Mouse (Mus musculus): ENCODE measurements around the gene Abca1. TPM values are rescaled to one million over a fixed set of nuclear protein-coding genes. Genes with fewer than 3 reads are reported as not detected.
A peak's percentile ranks its signal among the peaks of the same experiment; 100 is the strongest.

The Abca1 gene
- polyA plus RNA-seq, 1 experiment from 2014 or later: 11.0 TPM

DNA sequence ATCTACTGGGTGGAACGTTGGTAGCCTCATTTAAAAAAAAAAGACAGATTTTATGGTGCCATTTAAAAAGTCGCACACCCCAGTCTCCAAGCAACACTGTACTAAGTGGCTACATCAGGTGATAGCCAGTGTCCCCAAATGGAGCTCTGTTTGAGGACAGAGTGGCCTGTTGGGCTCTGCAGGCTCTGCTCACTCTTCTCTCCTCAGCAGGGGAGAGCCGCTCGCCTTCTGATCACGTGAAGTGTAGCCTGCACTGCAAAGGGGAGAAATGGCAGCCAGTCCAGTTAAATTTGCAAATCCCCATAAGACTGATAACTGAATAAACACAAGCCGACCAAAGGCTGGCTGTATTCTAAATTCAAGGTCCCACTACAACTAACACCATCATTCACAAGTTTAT, 6.0 kb downstream of the Abca1 start:
- no peak overlapping the region for H3K4me3 ChIP-seq (ENCODE audit: low read depth, low read length)
- no peak overlapping the region for H3K4me2 ChIP-seq (ENCODE audit: low read depth, low read length)
- 67% methylated on average over 6 of the region's 6 CpGs for whole genome bisulfite sequencing (ENCODE audit: insufficient replicate concordance)
- ATAC-seq (no peak), DNase-seq (no peak)
- no peaks in the 10 kb centered on the region for H3K27me3 ChIP-seq (ENCODE audit: insufficient read depth, low read length)
- H3K9me3 ChIP-seq (ENCODE audit: low read length): no peaks in the 10 kb centered on the region
- H3K4me1 ChIP-seq (ENCODE audit: insufficient read depth): peaks cover 53% of the 10 kb centered on the region
- H3K9ac ChIP-seq (replicated peaks): no peak overlapping the region
- H3K27ac ChIP-seq (ENCODE audit: low read depth): 0 out of 2 replicates have a peak overlapping the region, but pooled peaks have one; percentile 2
- peaks cover 5% of the 10 kb centered on the region; the same call in 1 of the 2 replicates for H3K36me3 ChIP-seq (replicated peaks; ENCODE audit: insufficient read depth, low read length)
- TF ChIP-seq CTCF (IDR thresholded peaks at IDR 0.05; ENCODE audit: low read depth) (no peak), EP300 (IDR thresholded peaks at IDR 0.05; ENCODE audit: low read depth) (no peak)

DNA sequence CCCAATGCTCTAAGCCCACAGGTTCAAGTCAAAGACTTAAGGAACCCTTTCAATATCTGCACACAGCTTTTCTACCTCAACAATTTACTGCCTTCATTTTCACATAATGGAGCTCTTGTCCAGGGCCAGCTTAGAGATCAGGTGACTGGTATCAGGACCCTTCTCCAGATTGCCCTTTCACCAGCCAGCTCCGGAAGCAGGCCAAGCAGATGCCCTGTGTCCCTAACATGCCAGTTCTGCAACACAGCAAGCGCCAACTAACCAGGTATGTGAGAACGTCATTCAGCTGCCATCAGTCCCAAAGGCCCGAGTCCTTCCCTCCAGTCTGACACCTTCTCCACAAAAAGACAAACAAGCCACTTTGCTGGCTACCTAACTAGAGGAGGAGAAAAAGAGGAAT, 6.6 kb downstream of the Abca1 start:
- Histone ChIP-seq H3K27me3 (ENCODE audit: insufficient read depth, low read length) (no peaks in the 10 kb centered on the region), H3K9me3 (ENCODE audit: low read length) (no peaks in the 10 kb centered on the region), H3K4me3 (ENCODE audit: low read depth, low read length) (no peak overlapping the region), H3K4me1 (ENCODE audit: insufficient read depth) (peaks cover 58% of the 10 kb centered on the region), H3K9ac (replicated peaks) (no peak overlapping the region), H3K27ac (ENCODE audit: low read depth) (no peak overlapping the region), H3K36me3 (replicated peaks; ENCODE audit: insufficient read depth, low read length) (peaks cover 5% of the 10 kb centered on the region; the same call in 1 of the 2 replicates), H3K4me2 (ENCODE audit: low read depth, low read length) (no peak overlapping the region)
- 68% methylated on average over 4 of the region's 4 CpGs for WGBS (ENCODE audit: insufficient replicate concordance)
- ATAC-seq (no peak), DNase-seq (no peak)
- TF ChIP-seq EP300 (IDR thresholded peaks at IDR 0.05; ENCODE audit: low read depth): no peak
- TF ChIP-seq CTCF (IDR thresholded peaks at IDR 0.05; ENCODE audit: low read depth): no peak

DNA sequence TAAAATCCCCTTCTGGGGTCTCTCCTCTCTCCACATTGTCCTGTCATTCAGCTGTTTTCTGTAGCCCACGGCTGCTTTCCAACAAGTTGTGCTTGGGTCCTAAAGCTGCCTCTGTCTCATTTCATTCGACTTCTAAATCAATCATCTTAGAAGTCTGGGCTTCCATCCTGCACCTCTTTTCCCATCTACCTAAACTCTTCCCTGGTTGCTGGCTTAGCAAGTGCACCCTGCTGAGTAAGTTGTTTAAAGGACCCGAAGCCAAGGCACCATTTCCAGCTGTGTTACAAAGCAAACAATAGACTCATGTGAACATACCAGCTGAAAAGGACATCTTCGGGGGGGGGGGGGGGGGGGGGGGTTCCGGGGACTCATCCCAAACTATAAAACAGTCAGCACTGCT, 7.0 kb downstream of the Abca1 start:
- Histone ChIP-seq H3K27me3 (ENCODE audit: insufficient read depth, low read length) (no peaks in the 10 kb centered on the region), H3K4me3 (ENCODE audit: low read depth, low read length) (no peak overlapping the region), H3K4me1 (ENCODE audit: insufficient read depth) (peaks cover 58% of the 10 kb centered on the region), H3K4me2 (ENCODE audit: low read depth, low read length) (no peak overlapping the region), H3K9me3 (ENCODE audit: low read length) (no peaks in the 10 kb centered on the region), H3K9ac (replicated peaks) (0 out of 2 replicates have a peak overlapping the region, but pooled peaks have one; percentile 19), H3K36me3 (replicated peaks; ENCODE audit: insufficient read depth, low read length) (peaks cover 5% of the 10 kb centered on the region; the same call in 1 of the 2 replicates), H3K27ac (ENCODE audit: low read depth) (no peak overlapping the region)
- TF ChIP-seq EP300 (IDR thresholded peaks at IDR 0.05; ENCODE audit: low read depth) (no peak), CTCF (IDR thresholded peaks at IDR 0.05; ENCODE audit: low read depth) (no peak)
- ATAC-seq: no peak
- 58% methylated on average over 5 of the region's 5 CpGs for WGBS (ENCODE audit: insufficient replicate concordance)
- no peak for DNase-seq

DNA sequence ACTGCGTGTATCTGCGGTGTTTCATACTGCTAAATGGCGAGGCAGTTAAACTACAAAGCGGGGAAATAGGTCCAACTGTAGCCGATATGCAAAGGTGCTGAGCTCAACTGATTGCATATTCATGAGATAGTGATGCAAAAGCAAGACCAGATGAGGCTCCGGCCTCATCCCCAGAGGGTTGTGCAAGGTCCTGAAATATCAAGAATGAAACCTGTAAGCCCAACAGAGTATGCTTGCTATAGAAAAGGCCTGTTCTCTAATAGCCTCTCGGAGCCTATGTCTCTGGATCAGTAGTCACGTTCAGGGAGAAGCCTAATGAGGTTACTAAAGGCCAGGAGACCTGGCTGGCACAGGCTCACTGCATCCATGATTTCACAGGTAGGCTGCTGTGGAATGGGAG, 9.2 kb downstream of the Abca1 start:
- Histone ChIP-seq H3K4me2 (ENCODE audit: low read depth, low read length) (no peak overlapping the region), H3K27me3 (ENCODE audit: insufficient read depth, low read length) (no peaks in the 10 kb centered on the region), H3K36me3 (replicated peaks; ENCODE audit: insufficient read depth, low read length) (peaks cover 5% of the 10 kb centered on the region; the same call in 1 of the 2 replicates), H3K9me3 (ENCODE audit: low read length) (no peaks in the 10 kb centered on the region), H3K27ac (ENCODE audit: low read depth) (peak overlapping the region; percentile 41; the same call in 1 of the 2 replicates), H3K4me1 (ENCODE audit: insufficient read depth) (peaks cover 71% of the 10 kb centered on the region), H3K4me3 (ENCODE audit: low read depth, low read length) (no peak overlapping the region), H3K9ac (replicated peaks) (no peak overlapping the region)
- DNase-seq (no peak), ATAC-seq (peak; percentile 61)
- no peak for TF ChIP-seq EP300 (IDR thresholded peaks at IDR 0.05; ENCODE audit: low read depth)
- WGBS (ENCODE audit: insufficient replicate concordance): 58% methylated on average over 8 of the region's 8 CpGs

DNA sequence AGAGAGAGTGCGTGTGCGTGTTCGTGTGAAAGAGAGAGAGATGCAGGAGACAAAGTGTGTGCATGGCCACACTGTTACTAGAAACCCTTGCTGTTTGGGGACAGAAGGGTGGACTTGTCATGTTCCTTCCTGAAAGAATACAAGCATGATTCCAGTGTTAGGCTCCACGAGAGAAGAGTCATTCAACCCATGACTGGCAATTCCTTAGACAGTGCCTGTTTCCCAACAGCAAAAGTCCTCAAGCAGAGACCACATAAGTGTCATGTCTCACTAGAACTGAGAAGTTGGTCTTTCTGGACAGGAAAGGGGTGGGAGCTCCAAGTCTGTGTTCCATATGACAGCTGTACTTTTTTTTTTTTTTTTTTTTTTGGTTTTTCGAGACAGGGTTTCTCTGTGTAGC, 10.1 kb downstream of the Abca1 start:
- TF ChIP-seq CTCF (IDR thresholded peaks at IDR 0.05; ENCODE audit: low read depth): no peak
- no peak for TF ChIP-seq EP300 (IDR thresholded peaks at IDR 0.05; ENCODE audit: low read depth)
- Histone ChIP-seq H3K9me3 (ENCODE audit: low read length) (no peaks in the 10 kb centered on the region), H3K4me1 (ENCODE audit: insufficient read depth) (peaks cover 69% of the 10 kb centered on the region), H3K36me3 (replicated peaks; ENCODE audit: insufficient read depth, low read length) (peaks cover 5% of the 10 kb centered on the region; the same call in 1 of the 2 replicates), H3K27ac (ENCODE audit: low read depth) (peak overlapping the region; percentile 52), H3K4me3 (ENCODE audit: low read depth, low read length) (no peak overlapping the region), H3K27me3 (ENCODE audit: insufficient read depth, low read length) (no peaks in the 10 kb centered on the region), H3K9ac (replicated peaks) (no peak overlapping the region), H3K4me2 (ENCODE audit: low read depth, low read length) (no peak overlapping the region)
- no peak for ATAC-seq
- no peak for DNase-seq
- WGBS (ENCODE audit: insufficient replicate concordance): 72% methylated on average over 4 of the region's 5 CpGs

DNA sequence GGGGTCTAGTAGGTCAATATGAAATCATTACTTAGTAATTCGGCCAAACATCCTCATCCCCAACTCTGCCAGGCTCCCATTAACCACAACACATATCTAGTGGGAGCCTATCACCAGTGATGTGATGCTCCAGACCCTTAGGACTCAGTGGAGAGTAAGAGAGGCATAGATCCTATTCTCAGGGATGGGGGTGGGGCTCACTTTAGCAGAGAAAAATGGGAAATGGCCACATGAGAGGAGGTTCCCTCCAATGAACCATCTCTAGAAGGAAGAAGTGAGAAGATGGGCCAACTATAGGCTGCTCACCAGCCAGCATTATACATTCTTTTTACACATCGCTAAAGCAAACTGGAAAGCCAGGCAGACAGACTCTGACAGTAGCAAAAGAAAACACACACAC, 10.9 kb downstream of the Abca1 start:
- Histone ChIP-seq H3K4me3 (ENCODE audit: low read depth, low read length) (no peak overlapping the region), H3K27me3 (ENCODE audit: insufficient read depth, low read length) (no peaks in the 10 kb centered on the region), H3K4me1 (ENCODE audit: insufficient read depth) (peaks cover 73% of the 10 kb centered on the region), H3K9me3 (ENCODE audit: low read length) (no peaks in the 10 kb centered on the region), H3K4me2 (ENCODE audit: low read depth, low read length) (no peak overlapping the region), H3K9ac (replicated peaks) (no peak overlapping the region), H3K36me3 (replicated peaks; ENCODE audit: insufficient read depth, low read length) (peaks cover 5% of the 10 kb centered on the region; the same call in 1 of the 2 replicates), H3K27ac (ENCODE audit: low read depth) (peak overlapping the region; percentile 52)
- DNase-seq: no peak
- 70% methylated on average over 2 of the region's 2 CpGs for WGBS (ENCODE audit: insufficient replicate concordance)
- TF ChIP-seq CTCF (IDR thresholded peaks at IDR 0.05; ENCODE audit: low read depth) (no peak), EP300 (IDR thresholded peaks at IDR 0.05; ENCODE audit: low read depth) (no peak)
- no peak for ATAC-seq
